Mouse (Mus musculus) megakaryocyte, embryonic 14.5 days (primary cell): ENCODE data around the gene Hadhb. TPM values are rescaled to one million over a fixed set of nuclear protein-coding genes. Genes with fewer than 3 reads are reported as not detected.

ENCODE experiments used
- H3K27me3 ChIP-seq: replicated peaks from 2 replicates; pipeline ENCODE3; 2012; ENCODE audit warnings: inconsistent platforms
- H3K36me3 ChIP-seq: replicated peaks from 2 replicates; pipeline ENCODE3; 2012; ENCODE audit warnings: low read length, inconsistent platforms, mixed read lengths
- H3K4me1 ChIP-seq: 2 replicates; pipeline ENCODE4 v1.6.1; 2012; ENCODE audit warnings: inconsistent platforms
- H3K4me3 ChIP-seq: replicated peaks from 2 replicates; pipeline ENCODE3; 2012; ENCODE audit warnings: moderate library complexity, mild to moderate bottlenecking, inconsistent platforms
- H3K9me3 ChIP-seq: 2 replicates; pipeline ENCODE4 v1.6.1; 2012; ENCODE audit warnings: inconsistent platforms
- FLI1 ChIP-seq: IDR thresholded peaks from 2 replicates; pipeline ENCODE4 v1.6.1; 2012; ENCODE audit warnings: low read length, inconsistent platforms, mixed read lengths
- GATA1 ChIP-seq: IDR thresholded peaks from 3 replicates; pipeline ENCODE4 v1.6.1; 2012; ENCODE audit warnings: mixed read lengths, low read length, inconsistent platforms, borderline replicate concordance
- polyA plus RNA-seq: library from polyadenylated mRNA; stranded (reverse); fragments of >175 nt; gene quantifications from 2 replicates; pipeline ENCODE4 v1.2.3, GENCODE M21; 2012; ENCODE audit warnings: low replicate concordance; ENCODE audit not compliant: insufficient read depth

Hadhb gene
- polyA plus RNA-seq, 1 experiment: 30.8 TPM

DNA sequence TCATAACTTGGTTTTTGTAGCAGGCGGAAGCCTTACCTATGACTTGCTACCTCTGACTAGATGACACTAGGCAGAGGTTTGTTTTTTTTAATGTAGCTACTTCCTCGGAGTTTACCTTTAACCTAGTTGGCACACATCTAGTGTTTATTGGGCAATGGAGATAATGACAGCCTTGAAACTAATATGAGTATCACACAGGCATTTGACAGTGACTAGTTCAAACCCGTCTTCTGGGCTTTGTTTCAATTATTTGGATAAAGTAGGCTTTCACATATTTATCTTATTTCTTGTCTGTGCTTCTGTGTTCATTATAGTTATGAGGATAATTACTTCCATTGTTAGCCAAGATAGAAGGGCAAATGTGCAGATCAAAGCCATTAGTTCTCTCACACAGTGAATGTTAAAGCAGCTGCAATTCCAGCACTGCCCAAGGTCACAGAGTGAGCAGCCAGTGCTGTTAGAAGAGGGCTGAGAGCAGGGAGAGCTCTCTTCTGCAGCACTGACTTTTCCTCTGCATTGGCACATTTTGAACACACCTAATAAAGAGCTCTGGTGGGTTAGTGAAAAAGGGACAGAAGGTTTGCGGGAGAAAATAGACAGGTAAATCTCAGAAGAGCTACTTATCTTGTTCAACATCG is 15.4 kb downstream of the Hadhb start:
- Histone ChIP-seq H3K36me3 (peaks cover 91% of the 10 kb centered on the region), H3K9me3 (no peaks in the 10 kb centered on the region), H3K27me3 (no peaks in the 10 kb centered on the region), H3K4me3 (no peak overlapping the region), H3K4me1 (peaks cover 15% of the 10 kb centered on the region)
- no peak for TF ChIP-seq FLI1
- TF ChIP-seq GATA1: no peak

DNA sequence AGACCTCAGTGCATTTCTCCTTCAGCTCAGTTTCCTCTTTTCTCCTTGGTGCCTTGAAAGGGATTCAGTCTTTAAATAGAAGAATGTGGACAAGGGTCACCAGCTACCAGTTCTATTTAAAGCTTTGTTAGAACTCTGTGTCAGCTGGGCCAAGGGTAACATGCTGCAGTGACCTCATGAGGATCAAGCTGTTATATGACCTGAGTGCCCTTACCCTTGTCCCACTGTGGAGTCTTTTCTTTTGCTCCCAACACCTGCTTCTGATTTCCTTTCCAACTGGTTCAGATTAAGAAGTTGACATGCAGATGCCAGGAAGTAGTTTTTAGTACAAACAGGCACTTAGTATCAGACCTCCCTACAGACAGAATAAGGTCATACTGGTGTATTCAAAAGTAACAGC is 17.1 kb downstream of the Hadhb start:
- Histone ChIP-seq H3K9me3 (no peaks in the 10 kb centered on the region), H3K36me3 (peaks cover 94% of the 10 kb centered on the region), H3K27me3 (no peaks in the 10 kb centered on the region), H3K4me3 (no peak overlapping the region), H3K4me1 (peaks cover 15% of the 10 kb centered on the region)
- TF ChIP-seq GATA1: no peak
- no peak for TF ChIP-seq FLI1

DNA sequence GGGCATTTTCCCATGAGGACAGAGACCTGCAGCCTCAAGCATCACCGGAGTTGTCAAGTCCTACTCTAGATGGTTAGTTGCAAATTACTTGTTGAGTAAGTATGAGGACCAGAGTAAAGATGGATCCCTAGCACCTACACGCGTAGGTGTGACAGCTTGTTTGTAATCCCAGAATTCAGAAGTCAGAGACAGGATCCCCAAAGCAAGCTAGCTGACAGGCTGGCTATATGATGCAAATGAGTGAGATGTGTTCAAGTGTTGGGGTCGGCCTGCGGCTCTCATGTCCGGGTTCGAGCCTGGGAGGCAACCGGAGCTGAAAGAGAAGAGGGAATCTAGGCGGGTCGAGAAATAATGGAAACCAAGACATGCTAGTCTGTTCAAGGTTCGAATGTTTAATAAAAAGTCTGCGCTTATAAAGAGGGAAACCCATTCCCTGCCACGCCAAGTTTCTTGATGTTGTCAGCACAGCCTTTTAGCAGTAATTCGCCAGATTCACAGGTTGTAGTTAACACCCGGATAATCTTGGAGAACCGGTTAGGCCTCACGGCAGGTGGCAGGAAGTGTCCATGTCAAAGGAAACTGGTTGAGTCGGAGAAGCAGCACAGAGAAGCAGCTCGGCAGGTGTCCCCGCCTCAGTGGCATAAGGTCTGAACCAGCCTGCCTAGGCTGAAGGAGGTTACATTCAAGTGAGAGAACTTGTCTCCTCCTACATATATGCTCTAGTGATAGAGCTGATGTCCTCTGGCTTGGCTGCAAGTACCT is 18.1 kb downstream of the Hadhb start:
- H3K36me3 ChIP-seq: peaks cover 96% of the 10 kb centered on the region
- peaks cover 15% of the 10 kb centered on the region for H3K4me1 ChIP-seq
- H3K4me3 ChIP-seq: no peak overlapping the region
- H3K9me3 ChIP-seq: no peaks in the 10 kb centered on the region
- TF ChIP-seq GATA1: no peak
- TF ChIP-seq FLI1: no peak
- no peaks in the 10 kb centered on the region for H3K27me3 ChIP-seq

DNA sequence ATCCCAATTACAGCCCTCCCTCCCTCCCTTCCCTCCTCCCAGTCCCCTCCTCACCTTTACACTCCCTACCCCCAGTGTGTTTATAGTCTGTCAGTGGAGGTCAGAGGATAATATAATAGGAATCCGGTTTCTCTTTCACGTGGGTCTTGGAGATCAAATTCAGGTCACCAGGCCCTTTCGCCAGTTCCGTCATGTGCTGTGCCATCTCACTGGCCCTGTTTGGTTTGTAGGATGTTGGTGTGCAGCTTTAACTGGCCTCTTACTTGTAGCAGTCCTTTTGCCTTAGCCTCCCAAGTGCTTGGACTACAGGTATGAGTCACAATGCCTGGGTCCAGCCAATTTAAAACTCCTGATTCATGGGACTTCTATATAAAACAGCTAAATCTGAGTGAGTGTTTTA is 20.8 kb downstream of the Hadhb start:
- Histone ChIP-seq H3K9me3 (no peaks in the 10 kb centered on the region), H3K27me3 (no peaks in the 10 kb centered on the region), H3K4me3 (no peak overlapping the region), H3K36me3 (peaks cover 96% of the 10 kb centered on the region), H3K4me1 (peaks cover 10% of the 10 kb centered on the region)
- no peak for TF ChIP-seq FLI1
- TF ChIP-seq GATA1: no peak

DNA sequence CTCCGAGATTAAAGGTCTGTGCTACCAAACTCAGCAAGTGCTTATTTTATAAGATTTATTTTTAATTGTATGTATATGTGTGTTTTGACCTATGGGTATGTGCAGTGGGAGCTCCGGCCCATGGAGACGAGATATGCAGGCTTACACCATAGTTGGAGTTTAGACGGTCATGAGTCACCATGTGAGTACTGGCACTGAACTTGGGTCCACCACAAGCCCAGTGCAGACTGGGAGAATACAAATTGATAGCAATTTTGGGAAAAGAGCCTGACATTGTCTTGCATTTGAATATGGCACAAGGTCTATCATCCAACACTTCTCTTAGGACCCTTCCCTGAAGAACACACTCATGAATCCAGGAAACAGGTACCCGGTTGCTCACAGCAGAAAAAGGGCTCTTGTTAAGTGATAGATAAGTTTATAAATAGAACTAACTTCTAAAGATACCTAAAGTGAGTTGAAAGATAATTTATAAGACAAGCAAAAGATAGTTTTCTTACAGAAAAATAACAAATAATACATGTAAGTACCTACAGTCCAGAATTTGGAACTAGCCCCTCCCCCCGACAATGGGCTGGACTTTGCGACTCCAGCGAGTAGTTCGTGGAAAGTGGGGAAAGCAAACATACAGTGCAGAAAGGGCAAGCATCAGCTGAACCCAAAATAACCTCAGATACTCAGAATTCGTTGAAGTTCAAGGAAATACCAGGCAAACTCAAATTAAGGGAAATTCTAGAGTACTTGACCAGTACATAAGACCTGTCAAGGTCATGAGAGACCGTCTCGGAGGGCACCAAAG is 32.8 kb downstream of the Hadhb start:
- no peaks in the 10 kb centered on the region for H3K27me3 ChIP-seq
- H3K9me3 ChIP-seq: no peaks in the 10 kb centered on the region
- H3K4me3 ChIP-seq: no peak overlapping the region
- peaks cover 67% of the 10 kb centered on the region for H3K36me3 ChIP-seq
- no peaks in the 10 kb centered on the region for H3K4me1 ChIP-seq
- TF ChIP-seq FLI1: no peak
- no peak for TF ChIP-seq GATA1

DNA sequence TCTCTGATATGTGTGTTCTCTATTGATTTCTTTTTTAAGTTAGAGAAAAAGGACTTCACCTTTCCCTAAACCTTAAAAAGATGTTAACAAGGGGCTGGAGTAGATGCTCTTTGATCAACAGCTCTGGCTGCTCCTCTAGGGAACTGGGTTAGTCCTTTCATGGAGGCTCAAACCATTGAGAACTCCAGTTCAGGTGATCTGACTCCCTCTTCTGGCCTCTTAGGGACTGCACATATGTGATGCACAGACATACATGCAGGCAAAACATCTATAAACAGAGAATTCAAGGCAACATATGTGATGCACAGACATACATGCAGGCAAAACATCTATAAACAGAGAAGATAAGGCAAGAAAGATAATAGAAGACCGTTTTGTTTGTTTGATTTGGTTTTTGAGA is 37.4 kb downstream of the Hadhb start:
- Histone ChIP-seq H3K9me3 (no peaks in the 10 kb centered on the region), H3K27me3 (peaks cover 5% of the 10 kb centered on the region), H3K4me1 (peaks cover 12% of the 10 kb centered on the region), H3K36me3 (peaks cover 30% of the 10 kb centered on the region), H3K4me3 (no peak overlapping the region)
- no peak for TF ChIP-seq GATA1
- TF ChIP-seq FLI1: no peak

DNA sequence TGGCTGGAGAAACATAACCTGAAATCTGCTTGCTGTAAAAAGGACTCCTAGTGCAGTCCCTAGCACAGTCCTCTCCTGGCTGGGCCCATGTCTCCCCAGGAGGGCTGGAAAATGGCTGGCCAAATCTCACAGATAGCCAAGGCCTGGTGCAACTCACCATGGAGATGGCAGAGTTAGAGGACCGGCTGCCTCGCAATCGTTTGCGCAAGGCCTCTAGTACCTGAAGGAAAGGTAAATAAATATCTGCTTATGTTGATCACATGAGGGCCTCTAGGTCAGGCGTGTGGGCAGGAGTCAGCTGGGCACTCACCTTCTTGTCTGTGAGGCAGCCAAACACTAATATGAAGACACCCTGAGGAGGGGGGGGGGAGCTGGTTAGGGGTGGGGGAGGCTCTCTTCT is 40.3 kb downstream of the Hadhb start:
- Histone ChIP-seq H3K9me3 (no peaks in the 10 kb centered on the region), H3K4me1 (peaks cover 26% of the 10 kb centered on the region), H3K36me3 (peaks cover 7% of the 10 kb centered on the region), H3K27me3 (peaks cover 8% of the 10 kb centered on the region), H3K4me3 (no peak overlapping the region)
- TF ChIP-seq GATA1: no peak
- no peak for TF ChIP-seq FLI1

DNA sequence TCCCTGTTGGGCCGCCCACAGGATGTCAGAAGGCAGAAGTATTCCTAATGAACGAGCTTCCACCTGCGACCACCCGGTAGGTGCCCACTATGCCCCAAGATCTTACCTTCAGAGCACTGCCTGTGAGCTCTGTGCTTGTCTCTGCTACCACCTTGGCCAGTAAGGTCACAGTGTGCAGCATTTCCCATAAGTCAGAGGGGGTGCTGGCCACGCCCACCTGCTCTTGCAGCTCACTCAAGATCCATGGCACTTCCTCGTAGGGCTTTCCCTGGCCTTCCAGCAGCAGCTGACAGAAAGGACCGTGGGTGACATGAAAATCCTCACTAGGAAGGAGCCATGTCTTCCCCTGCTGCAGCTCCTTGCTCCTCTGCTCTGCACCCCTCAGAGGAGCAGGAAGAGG is 43.2 kb downstream of the Hadhb start:
- Histone ChIP-seq H3K4me1 (peaks cover 39% of the 10 kb centered on the region), H3K36me3 (no peaks in the 10 kb centered on the region)

DNA sequence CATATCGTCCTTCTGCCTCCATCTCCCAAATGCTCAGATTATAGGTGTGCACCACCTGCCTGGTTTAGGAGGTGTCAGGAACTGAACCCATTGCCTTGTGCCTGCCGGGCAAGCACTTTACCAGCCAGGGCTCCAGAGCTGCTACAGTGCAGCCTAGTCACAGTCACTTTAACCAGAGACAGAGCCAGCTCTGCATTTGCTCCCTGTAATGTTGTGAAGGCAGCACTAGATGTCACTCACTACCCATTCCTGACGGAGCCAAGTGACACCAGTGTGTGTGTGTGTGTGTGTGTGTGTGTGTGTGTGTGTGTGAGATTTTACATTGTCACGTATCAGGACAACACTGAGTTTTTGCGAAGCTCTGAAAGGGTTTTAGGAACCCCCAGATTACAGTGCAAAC is 46.5 kb downstream of the Hadhb start:
- no peaks in the 10 kb centered on the region for H3K36me3 ChIP-seq
- H3K4me1 ChIP-seq: peaks cover 39% of the 10 kb centered on the region
- H3K9me3 ChIP-seq: no peaks in the 10 kb centered on the region
- peaks cover 28% of the 10 kb centered on the region for H3K27me3 ChIP-seq
- no peak for TF ChIP-seq FLI1
- no peak for TF ChIP-seq GATA1
- no peak overlapping the region for H3K4me3 ChIP-seq

More for the DNA sequence above, 43.2 kb downstream of the Hadhb start:
- peaks cover 21% of the 10 kb centered on the region for H3K27me3 ChIP-seq
- no peaks in the 10 kb centered on the region for H3K9me3 ChIP-seq
- peak overlapping the region; percentile 69 for H3K4me3 ChIP-seq
- no peak for TF ChIP-seq FLI1

DNA sequence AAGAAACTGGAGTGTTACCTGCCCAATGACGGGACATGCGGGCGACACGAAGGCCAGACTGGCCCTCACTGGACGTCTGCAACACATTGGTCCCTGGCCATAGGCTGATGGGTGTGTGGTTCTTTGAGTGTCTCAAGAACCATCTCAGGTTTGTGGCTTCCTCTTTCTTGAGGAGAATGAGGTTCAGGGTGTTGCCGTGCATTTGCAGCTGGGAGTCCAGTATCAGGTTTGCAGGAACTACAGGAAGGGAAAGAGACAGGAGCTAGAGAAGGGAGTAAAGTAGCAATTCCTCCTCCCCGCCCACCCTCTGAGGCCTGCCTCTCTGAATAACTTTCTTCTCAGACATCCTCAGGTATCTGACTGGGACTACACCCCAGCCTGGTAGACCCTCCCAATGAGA is 47.2 kb downstream of the Hadhb start:
- H3K4me1 ChIP-seq: peaks cover 32% of the 10 kb centered on the region
- no peaks in the 10 kb centered on the region for H3K9me3 ChIP-seq
- TF ChIP-seq FLI1 (no peak), GATA1 (no peak)
- H3K27me3 ChIP-seq: peaks cover 25% of the 10 kb centered on the region
- H3K36me3 ChIP-seq: no peaks in the 10 kb centered on the region
- H3K4me3 ChIP-seq: no peak overlapping the region
